Mouse (Mus musculus) thymus, adult 2 months (tissue): ENCODE results near the gene Sstr4.

Experiments used
- CTCF ChIP-seq: fragments of 200-500 bp; IDR thresholded peaks from 2 replicates; pipeline ENCODE4 v1.5.1; 2012; ENCODE audit warnings: mild to moderate bottlenecking, control low read depth, low read length, moderate library complexity, borderline replicate concordance; ENCODE audit not compliant: control insufficient read depth, poor library complexity, insufficient read depth; ENCODE audit errors: extremely low read depth
- POLR2A ChIP-seq: fragments of 200-500 bp; IDR thresholded peaks from 2 replicates; pipeline ENCODE4 v1.6.1; 2012; ENCODE audit warnings: mild to moderate bottlenecking, low read length, control low read depth, moderate library complexity; ENCODE audit not compliant: control insufficient read depth, poor library complexity, insufficient read depth; ENCODE audit errors: extremely low read depth

DNA sequence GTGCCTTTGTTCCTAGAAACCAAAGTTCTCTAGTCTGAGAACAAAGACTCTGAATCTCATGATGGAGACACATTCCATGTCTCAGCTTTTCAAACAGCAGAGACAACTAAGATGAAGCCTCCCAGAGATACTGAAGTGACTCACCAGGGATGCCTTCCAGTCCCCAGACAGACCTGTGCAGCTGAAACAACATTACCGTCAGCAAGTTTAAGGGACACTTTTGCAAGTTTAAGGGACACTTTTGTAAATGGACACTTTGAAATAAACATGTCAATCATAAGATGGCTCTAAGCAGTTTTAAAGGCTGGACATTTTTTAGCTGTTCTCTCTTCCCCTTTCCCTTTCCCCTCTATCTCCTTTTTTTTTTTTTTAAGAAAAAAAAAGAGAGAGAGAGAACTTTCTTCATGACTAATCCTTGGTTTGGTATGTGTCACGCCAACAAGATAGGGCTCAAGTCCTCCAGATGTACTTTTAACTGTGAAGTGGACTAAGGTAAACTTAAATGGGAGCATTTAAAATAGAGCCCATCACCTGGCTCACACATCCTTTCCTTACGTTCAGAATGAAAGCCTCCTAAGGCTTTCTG lies 44.6 kb downstream of the Sstr4 start:
- TF ChIP-seq CTCF (no peak), POLR2A (no peak)
